Mouse (Mus musculus) lung, postnatal 0 days (tissue): ENCODE measurements at regions not wholly inside any gene's neighbourhood (a gene's known extent, or its start where the extent isn't known, plus 50 kb on each side); places are given as distances from the start of the nearest gene placed in this dataset.

Source experiments
- ATAC-seq: fragments of 200-750 bp; cut with Nextera tagmentation; 2 replicates; pipeline ENCODE4 v1.8.0; 2017; ENCODE audit warnings: moderate library complexity
- DNase-seq: peaks from one replicate; pipeline ENCODE4 v3.0.0-alpha.2; 2016; ENCODE audit warnings: low spot score
- H3K27ac ChIP-seq: fragments of 300-500 bp; sonication (generic); 2 replicates; pipeline ENCODE4 v1.5.1; 2014; ENCODE audit warnings: antibody characterized with exemption, mild to moderate bottlenecking, low read length, mixed read lengths
- H3K27me3 ChIP-seq: fragments of 300-500 bp; sonication (generic); replicated peaks from 2 replicates; pipeline ENCODE4 v1.6.1; 2014; ENCODE audit warnings: low read length, mixed read lengths; ENCODE audit not compliant: insufficient read depth
- H3K36me3 ChIP-seq: fragments of 300-500 bp; sonication (generic); 2 replicates; pipeline ENCODE4 v1.6.1; 2014; ENCODE audit warnings: low read length, mixed read lengths; ENCODE audit not compliant: insufficient read depth
- H3K4me1 ChIP-seq: fragments of 300-500 bp; sonication (generic); 2 replicates; pipeline ENCODE4 v1.6.1; 2014; ENCODE audit warnings: antibody characterized with exemption, low read depth, low read length, mixed read lengths; ENCODE audit not compliant: insufficient read depth
- H3K4me2 ChIP-seq: fragments of 300-500 bp; sonication (generic); replicated peaks from 2 replicates; pipeline ENCODE4 v1.6.1; 2014; ENCODE audit warnings: low read depth, mild to moderate bottlenecking, low read length, moderate library complexity, mixed read lengths
- H3K4me3 ChIP-seq: fragments of 300-500 bp; sonication (generic); 2 replicates; pipeline ENCODE4 v1.5.1; 2014; ENCODE audit warnings: low read depth, low read length
- H3K9ac ChIP-seq: fragments of 300-500 bp; sonication (generic); replicated peaks from 2 replicates; pipeline ENCODE4 v1.6.1; 2014; ENCODE audit warnings: low read depth, mild to moderate bottlenecking
- H3K9me3 ChIP-seq: fragments of 300-500 bp; sonication (generic); 2 replicates; pipeline ENCODE4 v1.6.1; 2016; ENCODE audit warnings: low read length, mixed read lengths
- CTCF ChIP-seq: IDR thresholded peaks from 2 replicates; pipeline ENCODE4 v1.5.1; 2016; ENCODE audit warnings: antibody characterized with exemption, mild to moderate bottlenecking
- EP300 ChIP-seq: IDR thresholded peaks from 2 replicates; pipeline ENCODE4 v1.6.1; 2016; ENCODE audit warnings: antibody characterized with exemption, mild to moderate bottlenecking, control low read depth
- WGBS: fragments of 180-500 bp; shearing (Covaris S2); extraction: QIAGEN DNeasy Blood & Tissue Kit; methylation state at CpG from one replicate; pipeline ENCODE4 v1.1.7; 2014; 5-methylcytosine and 5-hydroxymethylcytosine counted together

DNA sequence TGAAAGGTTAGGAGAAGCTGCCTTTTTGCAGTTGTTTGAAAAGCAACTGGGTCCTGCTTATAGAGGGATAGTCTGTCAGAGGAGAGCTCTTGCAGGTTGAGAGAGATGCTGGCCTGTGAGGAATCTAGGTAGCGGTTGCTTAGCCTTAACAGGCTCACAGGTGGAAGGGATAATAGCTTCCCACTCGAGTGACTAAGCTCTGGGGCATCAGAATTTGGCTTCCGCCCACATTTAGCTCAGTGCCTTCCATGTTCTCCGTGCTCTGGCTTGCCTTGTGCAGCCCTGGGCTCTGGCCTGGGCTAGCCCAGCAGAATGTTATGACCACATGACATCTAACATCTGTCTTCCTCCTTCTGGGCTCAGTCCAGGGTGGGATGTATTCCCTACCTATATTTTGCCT is 817.0 kb upstream of the Car8 start:
- no peak for DNase-seq
- Histone ChIP-seq H3K4me2 (no peak overlapping the region), H3K27me3 (no peaks in the 10 kb centered on the region), H3K4me1 (no peaks in the 10 kb centered on the region), H3K9ac (no peak overlapping the region), H3K36me3 (no peaks in the 10 kb centered on the region), H3K9me3 (no peaks in the 10 kb centered on the region), H3K4me3 (no peak overlapping the region), H3K27ac (no peak overlapping the region)
- 64% methylated on average over 4 of the region's 4 CpGs for WGBS
- no peak for ATAC-seq
- TF ChIP-seq EP300 (no peak), CTCF (no peak)

DNA sequence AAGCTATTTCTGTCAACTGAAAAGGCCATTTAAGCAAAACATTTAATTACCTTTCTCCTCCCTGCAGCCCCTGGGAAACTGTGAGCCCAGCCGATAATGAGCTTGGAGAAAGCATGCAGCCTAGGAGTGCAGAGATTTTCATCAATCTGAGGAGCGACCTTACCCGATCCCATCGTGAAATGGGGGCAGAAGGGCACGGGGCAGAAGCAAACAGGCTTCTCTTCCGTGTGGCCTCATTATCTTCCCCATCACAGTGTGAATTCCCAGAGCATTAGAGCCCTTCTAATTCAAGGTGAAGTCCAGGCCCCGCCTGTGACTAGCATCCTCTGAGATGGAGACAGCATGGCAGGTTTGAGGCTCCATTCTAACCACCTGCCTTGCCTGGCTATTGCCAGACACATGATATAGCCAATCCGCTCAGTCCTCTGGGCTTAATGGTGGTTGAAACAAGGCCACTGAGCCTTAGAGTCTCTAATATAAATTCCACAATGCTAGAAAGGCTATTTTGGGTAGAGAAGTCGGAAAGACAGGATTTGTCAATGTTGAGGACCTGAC is 816.5 kb upstream of the Car8 start:
- Histone ChIP-seq H3K4me1 (no peaks in the 10 kb centered on the region), H3K4me2 (no peak overlapping the region), H3K27me3 (no peaks in the 10 kb centered on the region), H3K4me3 (no peak overlapping the region), H3K36me3 (no peaks in the 10 kb centered on the region), H3K9me3 (no peaks in the 10 kb centered on the region), H3K9ac (no peak overlapping the region), H3K27ac (no peak overlapping the region)
- ATAC-seq (no peak), DNase-seq (no peak)
- TF ChIP-seq EP300 (no peak), CTCF (no peak)
- 62% methylated on average over 9 of the region's 9 CpGs for WGBS

DNA sequence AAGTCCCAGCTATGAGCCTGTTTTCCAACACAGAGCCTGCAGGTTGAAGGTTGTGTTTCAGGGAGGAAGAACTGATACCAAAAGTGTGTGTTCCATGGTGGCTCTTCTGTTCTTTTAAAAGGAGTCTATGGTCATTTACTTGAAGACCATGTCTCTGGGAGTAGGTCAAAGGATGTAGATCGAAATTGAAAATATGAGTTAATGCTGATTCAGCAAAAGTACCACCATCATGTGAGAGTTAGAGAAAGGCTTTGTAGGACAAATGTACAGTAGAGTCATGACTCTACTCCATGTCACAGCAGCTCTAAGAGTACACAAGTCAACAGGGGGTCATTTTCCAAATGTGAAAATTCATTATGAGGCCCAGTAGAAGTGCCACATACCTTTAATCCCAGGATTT is 810.0 kb upstream of the Car8 start:
- H3K4me3 ChIP-seq, result no peak overlapping the region
- no peak overlapping the region for H3K4me2 ChIP-seq
- H3K4me1 ChIP-seq, result no peaks in the 10 kb centered on the region
- H3K27me3 ChIP-seq, result no peaks in the 10 kb centered on the region
- no peak for TF ChIP-seq CTCF
- no peak for TF ChIP-seq EP300
- no peaks in the 10 kb centered on the region for H3K36me3 ChIP-seq
- 92% methylated on average over 1 of the region's 1 CpGs for WGBS
- no peak overlapping the region for H3K9ac ChIP-seq
- H3K9me3 ChIP-seq, result no peaks in the 10 kb centered on the region
- no peak for DNase-seq
- no peak for ATAC-seq
- no peak overlapping the region for H3K27ac ChIP-seq

DNA sequence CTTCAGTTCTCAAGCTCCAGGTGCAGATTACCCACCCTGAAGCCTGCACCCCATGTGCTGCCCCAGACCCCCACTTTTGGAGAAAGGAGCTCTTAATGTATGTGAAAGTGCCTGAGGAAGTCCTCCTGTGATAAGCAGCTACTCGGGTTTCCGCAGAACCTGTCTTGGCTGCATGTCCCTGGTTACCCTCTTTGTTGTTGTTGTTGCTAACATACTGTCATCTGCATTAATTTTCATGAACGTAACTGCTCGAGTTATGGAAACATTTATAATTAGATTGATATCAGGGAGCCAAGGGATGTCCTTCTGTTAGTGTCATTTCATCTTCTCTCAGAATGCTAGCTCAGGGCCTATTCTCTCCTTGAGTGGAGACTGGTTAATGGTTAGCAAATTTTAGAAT is 808.3 kb upstream of the Car8 start:
- no peak overlapping the region for H3K4me3 ChIP-seq
- no peaks in the 10 kb centered on the region for H3K36me3 ChIP-seq
- no peaks in the 10 kb centered on the region for H3K9me3 ChIP-seq
- H3K4me1 ChIP-seq, result no peaks in the 10 kb centered on the region
- 50% methylated on average over 4 of the region's 4 CpGs for WGBS
- H3K4me2 ChIP-seq, result no peak overlapping the region
- no peak for ATAC-seq
- H3K27me3 ChIP-seq, result no peaks in the 10 kb centered on the region
- no peak for DNase-seq
- TF ChIP-seq EP300 (no peak), CTCF (no peak)
- H3K9ac ChIP-seq, result no peak overlapping the region
- H3K27ac ChIP-seq, result no peak overlapping the region

DNA sequence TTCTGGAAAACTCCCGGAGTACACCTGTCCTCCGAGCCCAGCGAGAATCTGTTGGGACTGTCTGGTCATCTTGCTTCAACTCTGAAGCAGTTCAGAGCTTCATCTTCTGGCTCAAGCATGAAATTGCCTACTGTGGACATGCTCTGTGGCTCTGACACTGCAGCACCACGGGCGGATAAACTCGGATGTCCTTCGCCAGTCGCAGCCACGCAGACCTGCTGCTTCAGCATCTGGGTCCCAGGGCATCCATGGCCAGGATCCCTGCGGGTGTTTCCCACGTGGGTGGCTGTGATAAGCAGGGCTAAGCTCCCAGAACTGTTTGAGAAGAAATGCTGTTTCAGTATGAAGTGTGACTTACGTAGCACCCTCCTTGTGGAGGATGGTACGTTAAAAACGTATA is 807.6 kb upstream of the Car8 start:
- H3K9me3 ChIP-seq, result no peaks in the 10 kb centered on the region
- TF ChIP-seq CTCF (no peak), EP300 (no peak)
- 80% methylated on average over 14 of the region's 14 CpGs for WGBS

DNA sequence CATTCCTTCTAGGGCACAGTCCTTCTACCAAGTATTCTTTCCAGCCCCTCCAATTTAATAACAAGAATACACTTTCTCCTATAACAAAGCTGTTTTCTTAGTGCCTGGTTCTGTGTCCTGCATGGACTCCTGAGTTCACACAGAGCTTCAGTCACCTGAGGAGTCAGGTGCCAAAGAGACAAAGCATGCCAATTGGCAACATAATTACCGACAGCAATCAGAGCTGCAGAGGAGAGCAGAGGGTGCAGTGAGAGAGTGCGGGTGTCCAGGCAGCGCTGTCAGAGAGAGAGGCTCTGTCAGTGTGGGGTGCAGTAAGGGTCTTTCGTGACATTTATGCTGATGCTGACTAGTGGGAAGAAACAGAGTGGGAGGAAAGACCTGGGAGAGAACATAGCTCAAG is 807.2 kb upstream of the Car8 start:
- Histone ChIP-seq H3K4me1 (no peaks in the 10 kb centered on the region), H3K4me2 (no peak overlapping the region), H3K27ac (no peak overlapping the region), H3K9me3 (no peaks in the 10 kb centered on the region), H3K36me3 (no peaks in the 10 kb centered on the region), H3K4me3 (no peak overlapping the region), H3K27me3 (no peaks in the 10 kb centered on the region), H3K9ac (no peak overlapping the region)
- no peak for ATAC-seq
- no peak for DNase-seq
- no peak for TF ChIP-seq EP300
- no peak for TF ChIP-seq CTCF
- WGBS, result 70% methylated on average over 4 of the region's 4 CpGs

More for the DNA sequence above, 807.6 kb upstream of the Car8 start:
- H3K4me1 ChIP-seq, result no peaks in the 10 kb centered on the region
- H3K27me3 ChIP-seq, result no peaks in the 10 kb centered on the region
- DNase-seq (no peak), ATAC-seq (no peak)
- no peak overlapping the region for H3K4me2 ChIP-seq
- no peaks in the 10 kb centered on the region for H3K36me3 ChIP-seq
- no peak overlapping the region for H3K9ac ChIP-seq
- no peak overlapping the region for H3K27ac ChIP-seq
- H3K4me3 ChIP-seq, result no peak overlapping the region

DNA sequence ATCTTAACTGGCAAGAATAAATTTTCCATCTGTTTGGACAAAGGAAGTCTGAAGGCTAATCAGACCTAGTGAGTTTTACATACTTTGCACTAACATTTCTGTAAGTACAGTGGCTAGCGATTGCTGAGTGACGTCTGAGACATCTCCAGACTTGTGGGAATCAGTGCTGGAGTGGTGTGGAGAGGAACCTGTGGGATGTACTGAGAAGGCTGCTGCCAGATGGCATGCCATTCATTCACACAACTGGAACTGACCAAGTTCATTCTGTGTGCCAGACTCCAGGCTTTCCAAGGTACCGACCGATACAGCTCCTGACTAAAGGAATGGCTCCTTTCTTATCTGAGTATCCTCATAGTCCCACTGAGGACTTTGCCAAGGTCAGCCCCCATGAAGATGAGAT is 797.2 kb upstream of the Car8 start:
- 59% methylated on average over 4 of the region's 4 CpGs for WGBS
- TF ChIP-seq CTCF (no peak), EP300 (no peak)
- Histone ChIP-seq H3K27me3 (no peaks in the 10 kb centered on the region), H3K9me3 (no peaks in the 10 kb centered on the region), H3K4me3 (no peak overlapping the region), H3K27ac (no peak overlapping the region), H3K9ac (no peak overlapping the region), H3K4me1 (no peaks in the 10 kb centered on the region), H3K36me3 (no peaks in the 10 kb centered on the region), H3K4me2 (no peak overlapping the region)
- no peak for DNase-seq
- ATAC-seq, result no peak
